Mouse (Mus musculus): Measurements from ENCODE around the gene Serf2.

Gene Serf2

GRCm38 (mm10) chr2:121507173-121507950 is 58.4 kb downstream of the Serf2 start:
- no peak for DNase-seq
